Mouse (Mus musculus) kidney, adult 2 months (tissue): ENCODE data around the gene Ubxn6. TPM values are rescaled to one million over a fixed set of nuclear protein-coding genes. Genes with fewer than 3 reads are reported as not detected.

ENCODE experiments used
- DNase-seq: peaks from one replicate; pipeline ENCODE4 v3.0.0; 2021
- H3K27ac ChIP-seq: fragments of 200-500 bp; 2 replicates; pipeline ENCODE4 v1.5.1; 2012; ENCODE audit warnings: low read depth, low read length, control low read depth, inconsistent platforms; ENCODE audit not compliant: insufficient read depth
- H3K27me3 ChIP-seq: fragments of 200-500 bp; replicated peaks from 2 replicates; pipeline ENCODE4 v1.6.1; 2012; ENCODE audit warnings: mild to moderate bottlenecking, moderate library complexity, low read length, inconsistent platforms; ENCODE audit not compliant: control insufficient read depth, insufficient read depth
- H3K36me3 ChIP-seq: fragments of 200-500 bp; 2 replicates; pipeline ENCODE4 v1.6.1; 2012; ENCODE audit warnings: mild to moderate bottlenecking, moderate library complexity, low read length, inconsistent platforms; ENCODE audit not compliant: control insufficient read depth, insufficient read depth
- H3K4me1 ChIP-seq: fragments of 200-500 bp; 2 replicates; pipeline ENCODE4 v1.6.1; 2011; ENCODE audit warnings: low read length; ENCODE audit not compliant: control insufficient read depth, insufficient read depth
- H3K4me3 ChIP-seq: fragments of 200-500 bp; 2 replicates; pipeline ENCODE4 v1.5.1; 2011; ENCODE audit warnings: mild to moderate bottlenecking, low read depth, low read length, control low read depth; ENCODE audit not compliant: insufficient read depth
- CTCF ChIP-seq: fragments of 200-500 bp; conservative IDR thresholded peaks from 2 replicates; pipeline ENCODE4 v1.5.1; 2011; ENCODE audit warnings: low read depth, mild to moderate bottlenecking, control low read depth, low read length, moderate library complexity, mixed read lengths; ENCODE audit not compliant: insufficient read depth, insufficient read length
- POLR2A ChIP-seq: fragments of 200-500 bp; IDR thresholded peaks from one replicate; pipeline ENCODE4 v1.6.1; 2011; ENCODE audit warnings: low read depth, low read length, control low read depth
- WGBS: fragments of 180-500 bp; shearing (Covaris S2); methylation state at CpG from one replicate; pipeline ENCODE4 v1.1.7; 2018; 5-methylcytosine and 5-hydroxymethylcytosine counted together
- polyA plus RNA-seq: library from polyadenylated mRNA; depleted of rRNA; stranded (reverse); fragments of >200 nt; gene quantifications from 2 replicates; pipeline ENCODE4 v1.2.3, GENCODE M21; 2012

Gene Ubxn6
- polyA plus RNA-seq, 1 experiment, result 75.6 TPM

DNA sequence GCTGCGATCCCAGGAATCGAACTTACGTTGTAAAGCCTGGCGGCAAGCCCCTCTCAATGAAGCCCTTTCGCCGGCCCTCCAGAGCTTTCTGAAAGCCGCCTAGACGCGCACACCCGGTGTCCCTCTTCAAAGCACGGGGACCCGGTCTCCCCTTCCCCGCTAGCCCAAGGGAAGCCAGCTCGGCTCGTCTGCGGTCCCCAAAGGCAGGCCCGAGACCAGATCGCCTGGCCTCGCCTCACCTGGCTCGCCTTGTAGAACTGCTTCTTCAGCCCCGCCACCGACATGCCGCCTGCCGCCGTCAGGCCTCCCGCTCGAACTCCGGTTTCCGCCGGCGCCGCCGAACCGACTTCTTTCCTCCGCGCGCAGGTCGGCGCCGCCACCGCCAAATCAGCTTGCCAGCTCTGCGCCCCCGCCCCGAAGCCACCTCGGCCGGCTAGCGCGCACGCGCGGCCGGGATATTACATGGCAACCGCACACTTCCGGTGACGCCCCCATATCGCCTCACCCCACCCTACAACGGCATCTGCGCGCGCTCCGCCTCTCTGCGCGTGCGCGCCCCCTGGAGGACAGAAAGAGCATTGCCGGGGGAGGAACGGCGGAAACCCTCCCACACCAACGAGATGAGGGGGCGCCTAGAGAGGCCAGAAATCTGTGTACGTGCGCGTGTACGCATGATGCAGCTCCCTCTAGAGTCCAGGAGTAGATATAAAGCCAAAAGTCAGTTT lies 38.5 kb downstream of the Ubxn6 start, which contains the start of gene Sh3gl1:
Gene Sh3gl1, minus strand, starts transcription at position 460 of the 725 bp plus-strand sequence.
- Histone ChIP-seq H3K4me1 (peaks cover 20% of the 10 kb centered on the region), H3K4me3 (peak within 1 kb of the TSS; percentile 92), H3K27ac (peak within 1 kb of the TSS; percentile 82), H3K36me3 (no peaks in the 10 kb centered on the region), H3K27me3 (no peaks in the 10 kb centered on the region)
- DNase-seq, result peak; percentile 99
- under 1% methylated on average over 74 of the region's 74 CpGs for WGBS
- peak; percentile 60 for TF ChIP-seq POLR2A
- peak; percentile 96; the same call in 1 of the 2 replicates for TF ChIP-seq CTCF

GRCm38 (mm10) chr17:56035216-56035615 lies 39.6 kb downstream of the Ubxn6 start:
- TF ChIP-seq CTCF (no peak), POLR2A (no peak)
- 46% methylated on average over 4 of the region's 4 CpGs for WGBS
- no peaks in the 10 kb centered on the region for H3K27me3 ChIP-seq
- H3K27ac ChIP-seq, result no peak overlapping the region
- no peak for DNase-seq
- H3K4me1 ChIP-seq, result peaks cover 27% of the 10 kb centered on the region
- H3K36me3 ChIP-seq, result no peaks in the 10 kb centered on the region
- 0 out of 2 replicates have a peak overlapping the region, but pooled peaks have one; percentile 4 for H3K4me3 ChIP-seq

DNA sequence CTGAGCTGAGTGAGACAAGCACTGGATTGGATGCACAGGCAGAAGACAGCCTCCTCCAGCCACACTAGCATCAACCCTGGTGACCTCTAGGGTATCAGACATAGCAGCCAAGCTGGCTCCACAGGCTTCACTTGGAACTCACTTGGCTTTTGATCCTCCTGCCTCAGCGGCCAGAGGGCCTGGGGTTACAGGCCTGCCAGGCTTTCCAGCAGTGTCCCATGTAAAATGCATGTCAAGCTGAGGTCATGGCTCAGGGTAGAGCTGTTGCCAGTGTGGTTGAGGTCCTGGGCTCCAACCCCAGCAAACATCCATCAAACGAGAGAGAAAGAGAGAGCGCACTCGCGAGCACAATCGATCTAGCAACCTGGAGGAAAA lies 40.1 kb downstream of the Ubxn6 start:
- 61% methylated on average over 6 of the region's 6 CpGs for WGBS
- no peak overlapping the region for H3K4me3 ChIP-seq

GRCm38 (mm10) chr17:56034040-56034725 lies 40.6 kb downstream of the Ubxn6 start:
- Histone ChIP-seq H3K4me3 (no peak overlapping the region), H3K36me3 (no peaks in the 10 kb centered on the region), H3K27me3 (no peaks in the 10 kb centered on the region), H3K27ac (no peak overlapping the region), H3K4me1 (peaks cover 28% of the 10 kb centered on the region)
- no peak for TF ChIP-seq POLR2A
- no peak for TF ChIP-seq CTCF
- no peak for DNase-seq
- WGBS, result 72% methylated on average over 7 of the region's 7 CpGs

More for the DNA sequence above, 40.1 kb downstream of the Ubxn6 start:
- Histone ChIP-seq H3K4me1 (peaks cover 28% of the 10 kb centered on the region), H3K27me3 (no peaks in the 10 kb centered on the region), H3K27ac (no peak overlapping the region), H3K36me3 (no peaks in the 10 kb centered on the region)
- DNase-seq, result no peak
- TF ChIP-seq CTCF (no peak), POLR2A (no peak)

GRCm38 (mm10) chr17:56032831-56033230 lies 42.0 kb downstream of the Ubxn6 start:
- Histone ChIP-seq H3K4me3 (no peak overlapping the region), H3K27ac (no peak overlapping the region), H3K4me1 (peaks cover 38% of the 10 kb centered on the region), H3K36me3 (no peaks in the 10 kb centered on the region), H3K27me3 (no peaks in the 10 kb centered on the region)
- no peak for DNase-seq
- TF ChIP-seq CTCF, result no peak
- no peak for TF ChIP-seq POLR2A
- 37% methylated on average over 7 of the region's 7 CpGs for WGBS

DNA sequence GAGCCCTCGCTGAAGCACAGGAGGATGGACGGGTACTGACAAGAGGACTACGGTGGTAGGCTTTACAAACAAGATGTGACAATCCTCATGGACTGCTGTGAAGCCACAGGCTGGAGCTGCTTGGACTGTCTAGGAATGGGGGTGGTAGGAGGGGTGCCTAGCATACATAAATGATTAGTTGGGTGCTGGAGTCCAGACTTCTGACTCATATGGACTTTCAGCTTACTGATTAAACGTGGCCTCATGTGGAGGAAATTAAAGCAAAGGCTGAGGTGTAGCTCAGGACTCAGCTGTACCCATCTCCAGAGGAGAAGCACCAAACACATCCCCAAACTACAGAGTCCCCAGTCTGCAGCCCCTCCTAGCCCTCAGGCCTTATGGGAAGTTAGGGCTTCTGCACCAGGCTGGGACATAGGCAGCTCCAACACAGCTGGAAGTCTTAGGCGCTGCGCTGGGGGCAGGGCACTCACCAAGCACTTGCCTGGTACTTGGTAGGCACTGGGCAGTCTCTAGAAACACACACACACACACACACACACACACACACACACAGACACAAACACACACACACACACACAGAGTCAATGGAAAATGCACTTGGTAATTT lies 42.6 kb downstream of the Ubxn6 start:
- Histone ChIP-seq H3K4me3 (no peak overlapping the region), H3K27ac (no peak overlapping the region), H3K27me3 (no peaks in the 10 kb centered on the region), H3K36me3 (no peaks in the 10 kb centered on the region), H3K4me1 (peaks cover 44% of the 10 kb centered on the region)
- 35% methylated on average over 6 of the region's 6 CpGs for WGBS
- TF ChIP-seq POLR2A (no peak), CTCF (no peak)
- peak; percentile 61 for DNase-seq

GRCm38 (mm10) chr17:56031431-56031830 lies 43.4 kb downstream of the Ubxn6 start:
- Histone ChIP-seq H3K4me3 (no peak overlapping the region), H3K4me1 (peaks cover 50% of the 10 kb centered on the region), H3K27me3 (no peaks in the 10 kb centered on the region), H3K27ac (no peak overlapping the region), H3K36me3 (no peaks in the 10 kb centered on the region)
- WGBS, result 84% methylated on average over 7 of the region's 7 CpGs
- TF ChIP-seq CTCF (no peak), POLR2A (no peak)
- no peak for DNase-seq
